Mouse (Mus musculus): ENCODE data around the gene Map3k14.
"Not testable (repeated sequence)": the region's sequence is repeated elsewhere in the genome, so short reads cannot be mapped to it uniquely, and the experiment has no call there.

Map3k14 gene

DNA sequence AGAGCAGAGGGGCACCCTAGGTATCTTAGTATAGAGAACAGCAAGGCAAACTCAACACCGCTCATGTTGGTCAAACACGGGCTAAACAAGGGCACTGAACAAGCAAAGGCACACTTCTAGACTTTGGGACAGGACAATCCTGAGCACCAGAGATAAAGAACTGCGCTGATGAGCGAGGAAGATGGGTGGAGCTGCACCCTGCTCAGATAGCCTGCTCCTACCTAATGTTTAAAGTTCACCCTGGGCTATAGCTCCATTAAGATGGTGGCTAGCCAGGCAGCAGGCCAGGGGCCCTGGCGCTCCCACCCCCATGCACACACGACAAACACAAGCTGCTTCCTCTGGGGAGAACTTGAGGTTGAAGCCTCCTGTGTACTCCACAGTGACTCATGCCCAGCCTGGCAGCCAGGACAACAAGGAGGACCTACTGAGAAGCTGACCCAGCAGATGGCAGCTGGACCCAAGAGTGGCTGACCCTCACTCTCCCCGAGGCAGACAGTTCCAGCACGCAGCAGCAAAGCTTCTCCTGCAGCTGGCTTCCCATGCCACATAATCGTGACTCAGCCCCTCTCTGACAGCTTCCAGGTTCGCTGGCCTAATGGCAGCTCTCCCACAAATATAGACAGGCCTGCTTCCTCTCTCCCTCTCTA is 21.1 kb downstream of the Map3k14 start:
- peak in 1 of 2 experiments; percentile 51 for DNase-seq

GRCm38 (mm10) chr11:103244856-103245255 is 22.4 kb downstream of the Map3k14 start:
- DNase-seq: peak; percentile 34 to 47

- peak; percentile 77 to 88 for DNase-seq
These were observed 26.5 kb downstream of the Map3k14 start for GRCm38 (mm10) chr11:103240740-103241139.

GRCm38 (mm10) chr11:103237757-103238156 is 29.5 kb downstream of the Map3k14 start:
- no peak for DNase-seq

- peak; percentile 29 to 65 for DNase-seq
These were observed 30.4 kb downstream of the Map3k14 start for GRCm38 (mm10) chr11:103236903-103237302.

GRCm38 (mm10) chr11:103236431-103236830 is 30.8 kb downstream of the Map3k14 start:
- DNase-seq: no peak

- DNase-seq: peak; percentile 28 to 65
These were observed 31.6 kb downstream of the Map3k14 start for GRCm38 (mm10) chr11:103235702-103236101.

DNA sequence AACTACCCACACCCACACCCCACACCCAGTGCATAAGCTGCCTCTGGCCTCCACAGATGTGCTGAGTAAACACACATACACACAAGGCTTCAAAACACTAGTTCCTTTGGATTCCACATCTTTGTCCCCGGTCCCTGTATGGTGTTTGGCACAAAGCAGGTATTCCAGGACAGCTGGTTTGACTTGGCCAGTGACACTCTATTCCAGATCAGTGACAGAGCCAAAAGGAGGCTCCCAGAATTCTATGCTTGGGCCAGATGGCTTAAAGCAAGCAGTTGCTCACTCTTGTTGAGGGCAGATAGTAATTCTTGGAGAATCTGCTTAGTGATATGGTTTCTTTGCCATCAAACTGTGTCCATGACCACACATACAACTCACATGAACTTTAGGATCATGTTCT is 32.8 kb downstream of the Map3k14 start:
- no peak for DNase-seq

DNA sequence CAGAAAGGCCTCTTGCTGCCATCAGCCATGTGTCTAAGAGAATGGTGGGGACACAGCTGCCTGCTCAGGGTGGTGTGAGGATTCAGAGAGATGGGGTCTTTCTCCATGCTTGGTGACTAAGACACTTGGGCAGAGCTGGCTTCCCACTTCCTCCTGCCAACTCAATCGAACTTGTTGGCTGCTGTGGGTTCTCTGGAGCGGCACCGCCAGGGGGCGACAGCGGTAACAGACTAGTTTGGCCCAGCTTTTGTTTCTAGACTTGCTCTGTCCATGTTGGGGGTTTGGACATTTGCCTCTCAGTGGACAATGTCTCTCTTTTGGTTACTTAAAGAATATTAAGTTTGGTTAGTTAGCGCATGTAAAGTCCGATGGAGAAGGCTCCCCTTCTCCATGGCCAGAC is 34.3 kb downstream of the Map3k14 start:
- peak; percentile 87 to 94 for DNase-seq

DNA sequence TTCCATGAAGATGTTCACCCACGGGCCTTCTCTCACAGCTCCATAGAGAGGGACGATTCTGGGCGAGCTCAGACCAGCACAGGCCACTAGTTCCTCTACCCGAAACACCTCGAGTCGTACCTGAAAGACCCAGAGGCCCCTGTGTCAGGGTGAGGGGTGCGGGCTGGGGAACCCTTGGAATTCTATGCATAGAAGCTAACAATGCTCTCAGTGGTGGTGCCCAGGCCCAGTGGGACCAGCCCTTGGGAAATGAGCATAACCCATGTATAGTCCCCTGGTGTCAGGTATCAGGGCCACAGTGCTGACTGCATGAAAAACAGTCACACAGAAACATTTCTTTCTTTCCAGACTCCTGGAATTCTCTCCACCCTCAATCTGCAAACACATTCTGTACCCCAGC is 35.9 kb downstream of the Map3k14 start:
- DNase-seq: no peak

- DNase-seq: peak in 1 of 2 experiments; percentile 17
These were observed 36.6 kb downstream of the Map3k14 start for GRCm38 (mm10) chr11:103230626-103231025.

GRCm38 (mm10) chr11:103229608-103230007 is 37.7 kb downstream of the Map3k14 start:
- DNase-seq: no peak

DNA sequence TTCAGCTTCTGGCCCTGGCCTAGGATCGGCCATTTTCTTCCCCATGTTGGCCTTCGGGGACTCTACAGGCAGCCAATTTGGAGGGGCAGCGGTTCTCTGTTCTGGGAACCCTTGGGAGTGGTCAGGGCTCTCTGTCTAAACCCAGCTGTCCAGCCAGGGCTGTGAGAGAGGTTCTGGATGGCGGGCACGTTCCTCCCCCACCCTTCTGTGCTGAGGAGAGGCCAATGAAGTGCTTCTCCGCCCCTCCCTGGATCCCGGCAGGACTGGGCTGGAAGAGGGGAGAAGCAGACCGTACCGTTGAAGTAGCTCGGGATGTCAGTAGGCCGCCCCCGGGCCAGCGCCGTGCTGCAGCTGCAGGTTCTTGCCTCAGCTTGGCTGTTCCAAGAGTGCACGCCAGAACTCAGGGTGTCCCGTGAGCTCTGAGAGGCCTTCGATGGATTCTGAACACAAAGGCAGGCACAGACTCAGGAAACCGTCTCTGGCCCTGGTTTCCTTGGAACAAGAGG is 43.3 kb downstream of the Map3k14 start:
- peak; percentile 21 to 53 for DNase-seq

DNA sequence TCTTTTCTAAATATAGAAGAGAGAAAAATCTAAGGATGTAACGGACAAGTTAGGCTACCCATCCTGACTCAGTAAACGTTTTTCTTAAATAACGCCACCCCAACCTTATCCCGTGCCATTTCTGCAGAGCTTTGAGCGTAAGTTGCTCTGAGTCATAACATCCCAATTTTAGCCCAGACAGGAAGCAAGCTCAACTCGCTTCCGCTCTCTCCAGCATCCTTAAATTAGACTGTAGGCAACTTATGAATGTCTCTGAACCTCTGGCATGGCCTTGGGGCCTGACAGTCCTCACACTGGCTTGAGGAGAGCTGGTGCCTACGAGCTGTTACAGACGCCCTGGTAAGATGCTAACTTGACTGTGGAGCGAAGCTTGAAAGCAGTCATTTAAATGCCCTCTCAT is 43.8 kb downstream of the Map3k14 start:
- peak in 1 of 2 experiments; percentile 18 for DNase-seq

- DNase-seq: not testable (repeated sequence)
These were observed 44.6 kb downstream of the Map3k14 start for GRCm38 (mm10) chr11:103222718-103223117.

GRCm38 (mm10) chr11:103221437-103221836 is 45.8 kb downstream of the Map3k14 start:
- peak; percentile 50 to 72 for DNase-seq

DNA sequence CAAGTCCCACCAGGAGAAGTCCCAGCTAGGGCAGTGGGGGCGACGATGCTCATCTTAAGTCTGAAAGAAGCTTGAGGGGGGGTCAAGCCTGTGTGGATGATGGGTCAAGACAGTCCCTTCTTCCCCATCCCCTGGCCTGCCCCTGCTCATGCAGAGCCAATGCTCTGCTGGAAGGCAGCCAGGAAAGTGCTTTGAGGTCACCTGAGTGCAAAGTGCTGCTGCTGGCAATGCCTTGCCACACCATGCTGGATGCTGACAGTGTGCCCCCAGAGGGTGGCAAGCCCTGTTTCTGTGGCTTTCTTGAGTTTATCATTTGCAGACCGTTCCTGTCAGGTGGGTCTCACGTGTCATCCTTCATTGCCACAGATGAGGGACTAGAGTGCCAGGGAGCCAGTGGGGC is 47.3 kb downstream of the Map3k14 start:
- DNase-seq: peak; percentile 74 to 85

- DNase-seq: no peak
These were observed 48.0 kb downstream of the Map3k14 start for GRCm38 (mm10) chr11:103219259-103219658.

GRCm38 (mm10) chr11:103218517-103218901 is 48.8 kb downstream of the Map3k14 start:
- DNase-seq: no peak

- peak; percentile 53 to 67 for DNase-seq
These were observed 49.3 kb downstream of the Map3k14 start, which contains the start of gene Spata32 for GRCm38 (mm10) chr11:103217790-103218516. Spata32 (minus strand) TSS chr11:103218432.

- DNase-seq: no peak
These were observed 51.9 kb downstream of the Map3k14 start for GRCm38 (mm10) chr11:103215355-103215754.

- DNase-seq: no peak
These were observed 53.6 kb downstream of the Map3k14 start for GRCm38 (mm10) chr11:103213712-103214111.

GRCm38 (mm10) chr11:103210291-103210690 is 57.0 kb downstream of the Map3k14 start:
- no peak for DNase-seq

GRCm38 (mm10) chr11:103208458-103208857 is 58.8 kb downstream of the Map3k14 start, which contains the start of gene 1700023F06Rik:
1700023F06Rik (minus strand) TSS chr11:103208558.
- no peak for DNase-seq
